Mouse (Mus musculus): ENCODE measurements around the gene Baiap2l2. TPM values are rescaled to one million over a fixed set of nuclear protein-coding genes. Genes with fewer than 3 reads are reported as not detected.
"Not testable (repeated sequence)": the region's sequence is repeated elsewhere in the genome, so short reads cannot be mapped to it uniquely, and the experiment has no call there.

Gene Baiap2l2
- total and polyA plus RNA-seq, 2 experiments from 2014 or later, result 1.7 to 6.8 TPM

DNA sequence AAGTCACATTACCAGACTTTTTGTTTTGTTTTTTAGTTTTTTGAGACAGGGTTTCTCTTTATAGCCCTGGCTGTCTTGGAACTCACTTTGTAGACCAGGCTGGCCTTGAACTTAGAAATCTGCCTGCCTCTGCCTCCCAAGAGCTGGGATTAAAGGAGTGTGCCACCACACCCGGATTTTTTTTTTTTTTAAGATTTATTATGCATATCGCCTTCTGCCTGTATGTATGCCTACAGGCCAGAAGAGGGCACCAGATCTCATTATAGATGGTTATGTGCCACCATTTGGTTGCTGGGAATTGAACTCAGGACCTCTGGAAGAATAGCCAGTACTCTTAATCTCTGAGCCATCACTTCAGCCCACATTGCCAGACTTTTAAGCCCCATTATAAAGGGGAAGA, 59.6 kb downstream of the Baiap2l2 start:
- DNase-seq (ENCODE audit: low spot score); H3K4me3 ChIP-seq (ENCODE audit: low read length); ATAC-seq; H3K36me3 ChIP-seq (ENCODE audit: insufficient read depth, low read length); H3K4me2 ChIP-seq (ENCODE audit: low read depth, low read length); H3K27me3 ChIP-seq (ENCODE audit: insufficient read depth, low read length); H3K4me1 ChIP-seq (ENCODE audit: insufficient read depth, low read length); H3K9ac ChIP-seq (replicated peaks; ENCODE audit: low read length); H3K9me3 ChIP-seq (ENCODE audit: low read length); H3K27ac ChIP-seq: not testable (repeated sequence)
- TF ChIP-seq CTCF (IDR thresholded peaks at IDR 0.05; ENCODE audit: low read depth), result peak; percentile 15; the same call in 1 of the 2 replicates
- WGBS, result 59% methylated on average over 2 of the region's 2 CpGs

DNA sequence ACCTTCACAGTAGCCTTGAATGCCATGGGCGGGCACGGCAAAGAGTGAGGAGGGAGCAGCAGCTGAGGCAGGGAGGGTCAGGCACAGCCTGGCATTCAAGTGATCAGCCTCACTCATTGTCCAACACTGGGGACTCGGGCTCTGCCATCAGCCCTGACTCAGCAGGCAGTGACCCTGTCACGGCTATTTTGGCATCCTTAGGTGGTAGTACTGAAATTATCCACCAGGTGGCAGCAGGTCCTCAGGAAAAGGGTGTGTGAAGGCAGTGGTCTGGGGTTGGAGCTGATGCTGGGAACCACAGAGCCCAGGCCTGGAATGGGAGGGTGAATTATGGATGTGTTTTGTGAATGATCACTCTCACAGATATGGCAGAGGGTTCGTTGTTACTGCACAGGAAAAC, 60.7 kb downstream of the Baiap2l2 start:
- H3K4me3 ChIP-seq (ENCODE audit: low read length), result no peak overlapping the region
- H3K4me2 ChIP-seq (ENCODE audit: low read depth, low read length), result no peak overlapping the region
- TF ChIP-seq CTCF (IDR thresholded peaks at IDR 0.05; ENCODE audit: low read depth), result peak; percentile 99

DNA sequence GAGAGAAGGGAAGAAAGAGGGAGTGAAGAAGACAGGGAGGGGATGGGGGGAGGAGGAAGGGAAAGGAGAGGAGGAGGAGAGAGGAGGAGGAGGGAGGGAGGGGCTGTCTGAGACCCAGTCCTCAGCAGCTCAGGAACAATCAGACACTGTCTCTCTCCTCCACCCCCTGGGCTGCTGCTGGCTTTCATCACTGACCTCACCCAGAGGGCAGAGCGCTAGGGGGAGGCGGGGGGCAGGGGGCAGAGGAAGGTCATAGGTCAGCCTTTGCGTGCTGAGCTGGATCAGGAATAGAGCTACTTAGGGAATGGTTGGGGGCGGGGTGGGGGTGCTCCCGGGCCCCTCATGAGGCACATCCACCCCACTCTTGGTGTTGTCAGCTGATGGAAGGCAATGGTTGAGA, 61.7 kb downstream of the Baiap2l2 start:
- 10% methylated on average over 4 of the region's 5 CpGs for WGBS
- no peak for TF ChIP-seq CTCF (IDR thresholded peaks at IDR 0.05; ENCODE audit: low read depth)
- ATAC-seq (no peak), DNase-seq (ENCODE audit: low spot score) (no peak)
- Histone ChIP-seq H3K9ac (replicated peaks; ENCODE audit: low read length) (no peak overlapping the region), H3K27me3 (ENCODE audit: insufficient read depth, low read length) (no peaks in the 10 kb centered on the region), H3K36me3 (ENCODE audit: insufficient read depth, low read length) (no peaks in the 10 kb centered on the region), H3K27ac (no peak overlapping the region), H3K9me3 (ENCODE audit: low read length) (no peaks in the 10 kb centered on the region), H3K4me3 (ENCODE audit: low read length) (no peak overlapping the region), H3K4me2 (ENCODE audit: low read depth, low read length) (no peak overlapping the region), H3K4me1 (ENCODE audit: insufficient read depth, low read length) (0 out of 2 replicates have a peak, but pooled peaks cover 3% of the 10 kb centered on the region)

More for the DNA sequence above, 60.7 kb downstream of the Baiap2l2 start:
- Histone ChIP-seq H3K36me3 (ENCODE audit: insufficient read depth, low read length) (no peaks in the 10 kb centered on the region), H3K27me3 (ENCODE audit: insufficient read depth, low read length) (no peaks in the 10 kb centered on the region), H3K4me1 (ENCODE audit: insufficient read depth, low read length) (peaks cover 3% of the 10 kb centered on the region; the same call in 1 of the 2 replicates), H3K9me3 (ENCODE audit: low read length) (no peaks in the 10 kb centered on the region), H3K9ac (replicated peaks; ENCODE audit: low read length) (no peak overlapping the region), H3K27ac (no peak overlapping the region)
- peak; percentile 66 for ATAC-seq
- WGBS, result 4% methylated on average over 5 of the region's 5 CpGs
- DNase-seq (ENCODE audit: low spot score), result peak; percentile 86

DNA sequence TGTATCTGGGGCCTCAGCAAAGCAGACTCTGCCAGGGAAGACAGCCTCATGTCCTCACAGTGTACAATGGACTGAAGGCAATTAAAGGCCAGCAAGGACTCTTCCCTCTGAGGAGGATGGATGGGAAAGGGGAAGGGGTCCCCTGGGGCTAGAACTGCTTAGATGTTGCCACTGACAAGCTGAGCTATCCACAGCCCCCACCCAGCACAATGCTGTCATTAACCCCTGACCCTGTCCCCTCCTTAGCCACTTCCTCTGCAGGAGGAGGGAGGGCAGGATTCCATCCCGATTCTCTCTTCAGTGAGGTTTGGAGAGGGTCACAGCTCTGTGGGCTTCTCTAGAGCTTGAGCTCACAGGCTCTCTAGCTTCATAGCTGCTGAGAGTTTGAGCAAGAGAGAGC, 65.8 kb downstream of the Baiap2l2 start:
- Histone ChIP-seq H3K9ac (replicated peaks; ENCODE audit: low read length) (no peak overlapping the region), H3K36me3 (ENCODE audit: insufficient read depth, low read length) (no peaks in the 10 kb centered on the region), H3K4me1 (ENCODE audit: insufficient read depth, low read length) (0 out of 2 replicates have a peak, but pooled peaks cover 2% of the 10 kb centered on the region), H3K4me3 (ENCODE audit: low read length) (no peak overlapping the region), H3K9me3 (ENCODE audit: low read length) (no peaks in the 10 kb centered on the region), H3K4me2 (ENCODE audit: low read depth, low read length) (no peak overlapping the region), H3K27me3 (ENCODE audit: insufficient read depth, low read length) (no peaks in the 10 kb centered on the region), H3K27ac (no peak overlapping the region)
- no peak for ATAC-seq
- TF ChIP-seq CTCF (IDR thresholded peaks at IDR 0.05; ENCODE audit: low read depth), result no peak
- WGBS, result 8% methylated on average over 1 of the region's 1 CpGs
- no peak for DNase-seq (ENCODE audit: low spot score)

DNA sequence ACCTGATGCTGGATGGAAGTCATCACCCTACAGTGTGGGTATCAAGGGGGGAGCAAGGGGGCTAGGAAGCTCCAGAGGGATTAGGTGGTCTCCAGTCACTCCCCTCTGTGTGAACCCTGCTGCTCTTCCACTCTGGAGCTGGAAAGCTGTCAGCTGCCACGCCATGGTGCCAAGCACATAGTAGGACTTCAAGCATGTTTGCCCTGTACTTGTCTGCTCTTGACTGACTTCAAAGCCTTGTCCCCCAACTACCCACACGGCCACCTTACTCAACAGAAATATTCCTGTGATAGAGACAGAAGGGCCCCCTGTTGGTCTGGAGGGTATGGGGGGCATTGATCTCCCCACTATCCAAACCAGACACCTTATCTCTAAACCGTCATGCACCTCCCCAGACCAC, 69.1 kb downstream of the Baiap2l2 start:
- Histone ChIP-seq H3K4me2 (ENCODE audit: low read depth, low read length) (no peak overlapping the region), H3K36me3 (ENCODE audit: insufficient read depth, low read length) (no peaks in the 10 kb centered on the region), H3K9me3 (ENCODE audit: low read length) (no peaks in the 10 kb centered on the region), H3K27ac (no peak overlapping the region), H3K4me1 (ENCODE audit: insufficient read depth, low read length) (no peaks in the 10 kb centered on the region), H3K4me3 (ENCODE audit: low read length) (no peak overlapping the region), H3K27me3 (ENCODE audit: insufficient read depth, low read length) (no peaks in the 10 kb centered on the region), H3K9ac (replicated peaks; ENCODE audit: low read length) (no peak overlapping the region)
- DNase-seq (ENCODE audit: low spot score) (no peak), ATAC-seq (no peak)
- 84% methylated on average over 3 of the region's 3 CpGs for WGBS
- TF ChIP-seq CTCF (IDR thresholded peaks at IDR 0.05; ENCODE audit: low read depth), result no peak

DNA sequence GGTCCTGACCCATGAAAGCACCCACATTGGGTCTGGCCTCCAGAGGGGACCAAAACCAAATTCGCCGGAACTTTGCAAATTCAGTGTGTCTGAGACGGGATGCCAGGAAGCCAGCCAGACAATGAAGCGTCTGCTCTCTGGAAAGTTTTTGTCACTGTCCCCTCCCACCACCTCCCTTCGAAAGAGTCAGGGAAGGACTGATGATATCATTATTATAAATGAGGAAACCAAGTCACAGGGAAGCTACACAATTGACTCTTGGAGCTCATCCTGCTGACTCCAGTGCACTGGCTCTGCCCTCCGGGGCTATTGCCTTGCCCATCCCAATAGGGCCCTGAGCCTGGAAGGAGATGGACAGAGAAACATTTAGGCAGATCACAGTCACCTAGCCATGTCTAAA, 71.7 kb downstream of the Baiap2l2 start:
- H3K4me2 ChIP-seq (ENCODE audit: low read depth, low read length), result no peak overlapping the region
- no peak overlapping the region for H3K4me3 ChIP-seq (ENCODE audit: low read length)
- no peaks in the 10 kb centered on the region for H3K4me1 ChIP-seq (ENCODE audit: insufficient read depth, low read length)
- H3K27me3 ChIP-seq (ENCODE audit: insufficient read depth, low read length), result no peaks in the 10 kb centered on the region
- no peak overlapping the region for H3K9ac ChIP-seq (replicated peaks; ENCODE audit: low read length)
- DNase-seq (ENCODE audit: low spot score), result no peak
- H3K27ac ChIP-seq, result no peak overlapping the region
- TF ChIP-seq CTCF (IDR thresholded peaks at IDR 0.05; ENCODE audit: low read depth), result no peak
- no peaks in the 10 kb centered on the region for H3K36me3 ChIP-seq (ENCODE audit: insufficient read depth, low read length)
- H3K9me3 ChIP-seq (ENCODE audit: low read length), result no peaks in the 10 kb centered on the region
- no peak for ATAC-seq
- WGBS, result 60% methylated on average over 6 of the region's 6 CpGs

DNA sequence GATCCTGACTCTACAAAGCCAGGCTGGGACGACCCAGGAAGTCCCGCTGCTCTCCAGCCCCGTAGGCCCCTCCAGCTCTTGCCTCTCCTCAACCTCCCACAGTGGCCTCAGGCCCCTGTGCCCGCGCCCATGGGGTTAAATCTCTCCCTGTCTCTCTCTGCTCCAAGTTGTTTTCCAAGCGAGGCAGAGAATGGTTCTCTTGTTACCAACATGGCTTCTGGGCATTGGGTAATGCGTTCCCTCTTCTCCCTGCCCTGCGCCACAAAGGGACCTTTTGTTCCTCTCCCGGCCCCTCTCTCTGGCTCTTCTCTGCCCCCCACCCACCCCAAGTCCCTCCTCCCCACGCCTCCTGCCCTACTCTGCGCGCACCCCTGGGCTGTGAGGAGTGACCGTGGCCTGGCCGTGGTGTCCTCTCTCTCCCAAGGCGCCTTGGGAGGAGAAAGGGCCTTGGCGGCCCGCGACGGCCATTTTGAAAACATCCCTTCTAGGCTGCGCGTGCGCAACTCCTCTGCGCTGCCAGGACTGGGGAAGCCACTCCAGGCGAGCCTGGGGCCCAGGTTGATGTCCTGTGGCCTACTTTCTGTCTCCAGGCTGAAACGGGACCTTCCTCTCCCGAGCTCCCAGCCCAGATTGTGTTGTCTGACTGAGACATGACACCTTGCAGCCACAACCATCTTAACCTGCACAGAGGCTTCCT, 72.4 kb downstream of the Baiap2l2 start:
- Histone ChIP-seq H3K9ac (replicated peaks; ENCODE audit: low read length) (no peak overlapping the region), H3K4me2 (ENCODE audit: low read depth, low read length) (no peak overlapping the region), H3K27me3 (ENCODE audit: insufficient read depth, low read length) (no peaks in the 10 kb centered on the region), H3K4me3 (ENCODE audit: low read length) (no peak overlapping the region), H3K4me1 (ENCODE audit: insufficient read depth, low read length) (no peaks in the 10 kb centered on the region), H3K36me3 (ENCODE audit: insufficient read depth, low read length) (no peaks in the 10 kb centered on the region), H3K27ac (no peak overlapping the region), H3K9me3 (ENCODE audit: low read length) (no peaks in the 10 kb centered on the region)
- no peak for TF ChIP-seq CTCF (IDR thresholded peaks at IDR 0.05; ENCODE audit: low read depth)
- peak; percentile 21 for DNase-seq (ENCODE audit: low spot score)
- ATAC-seq, result peak; percentile 67; the same call in 1 of the 2 replicates
- WGBS, result 77% methylated on average over 23 of the region's 26 CpGs
